Mouse (Mus musculus): Measurements from ENCODE around the gene Aifm1. TPM values are rescaled to one million over a fixed set of nuclear protein-coding genes. Genes with fewer than 3 reads are reported as not detected.

Aifm1 gene
- polyA plus RNA-seq, 1 experiment from 2014 or later: 55.3 TPM

GRCm38 (mm10) chrX:48493763-48494162 lies 19.6 kb downstream of the Aifm1 start:
- Histone ChIP-seq H3K36me3 (peaks cover 12% of the 10 kb centered on the region; the same call in 1 of the 2 replicates), H3K4me3 (no peak overlapping the region), H3K9me3 (no peaks in the 10 kb centered on the region), H3K4me1 (no peaks in the 10 kb centered on the region), H3K27me3 (no peaks in the 10 kb centered on the region), H3K27ac (no peak overlapping the region), H3K9ac (no peak overlapping the region), H3K4me2 (no peak overlapping the region)
- no peak for ATAC-seq (ENCODE audit: insufficient number of reproducible peaks, low FRiP score, low TSS enrichment, low read depth)
- 87% methylated on average over 8 of the region's 8 CpGs for WGBS

GRCm38 (mm10) chrX:48481687-48482086 lies 31.7 kb downstream of the Aifm1 start:
- H3K27ac ChIP-seq: no peak overlapping the region
- H3K27me3 ChIP-seq: no peaks in the 10 kb centered on the region
- H3K9ac ChIP-seq: no peak overlapping the region
- no peaks in the 10 kb centered on the region for H3K9me3 ChIP-seq
- peaks cover 13% of the 10 kb centered on the region; the same call in 1 of the 2 replicates for H3K36me3 ChIP-seq
- no peak overlapping the region for H3K4me2 ChIP-seq
- 80% methylated on average over 7 of the region's 7 CpGs for WGBS
- no peaks in the 10 kb centered on the region for H3K4me1 ChIP-seq
- ATAC-seq (ENCODE audit: insufficient number of reproducible peaks, low FRiP score, low TSS enrichment, low read depth): no peak
- H3K4me3 ChIP-seq: no peak overlapping the region

- 63% methylated on average over 4 of the region's 4 CpGs for WGBS
- H3K27me3 ChIP-seq: no peaks in the 10 kb centered on the region
- H3K4me2 ChIP-seq: no peak overlapping the region
- H3K36me3 ChIP-seq: peaks cover 13% of the 10 kb centered on the region; the same call in 1 of the 2 replicates
- H3K4me3 ChIP-seq: no peak overlapping the region
- no peak overlapping the region for H3K9ac ChIP-seq
- no peak overlapping the region for H3K27ac ChIP-seq
- no peaks in the 10 kb centered on the region for H3K9me3 ChIP-seq
- H3K4me1 ChIP-seq: no peaks in the 10 kb centered on the region
- ATAC-seq (ENCODE audit: insufficient number of reproducible peaks, low FRiP score, low TSS enrichment, low read depth): no peak
These were observed 32.3 kb downstream of the Aifm1 start for GRCm38 (mm10) chrX:48481095-48481494.

GRCm38 (mm10) chrX:48467355-48467946 lies 45.9 kb downstream of the Aifm1 start:
- Histone ChIP-seq H3K4me2 (no peak overlapping the region), H3K4me3 (no peak overlapping the region), H3K36me3 (no peaks in the 10 kb centered on the region), H3K9me3 (no peaks in the 10 kb centered on the region), H3K9ac (no peak overlapping the region), H3K27ac (no peak overlapping the region), H3K4me1 (peaks cover 5% of the 10 kb centered on the region; the same call in 1 of the 2 replicates), H3K27me3 (no peaks in the 10 kb centered on the region)
- ATAC-seq (ENCODE audit: insufficient number of reproducible peaks, low FRiP score, low TSS enrichment, low read depth): no peak
- 68% methylated on average over 3 of the region's 3 CpGs for WGBS

GRCm38 (mm10) chrX:48466174-48466573 lies 47.2 kb downstream of the Aifm1 start:
- Histone ChIP-seq H3K4me1 (peaks cover 5% of the 10 kb centered on the region; the same call in 1 of the 2 replicates), H3K36me3 (no peaks in the 10 kb centered on the region), H3K27ac (no peak overlapping the region), H3K4me3 (no peak overlapping the region), H3K9me3 (no peaks in the 10 kb centered on the region), H3K4me2 (no peak overlapping the region), H3K27me3 (no peaks in the 10 kb centered on the region), H3K9ac (no peak overlapping the region)
- ATAC-seq (ENCODE audit: insufficient number of reproducible peaks, low FRiP score, low TSS enrichment, low read depth): no peak
- 74% methylated on average over 2 of the region's 2 CpGs for WGBS

GRCm38 (mm10) chrX:48464436-48464835 lies 48.9 kb downstream of the Aifm1 start:
- no peaks in the 10 kb centered on the region for H3K9me3 ChIP-seq
- no peak overlapping the region for H3K4me3 ChIP-seq
- no peak overlapping the region for H3K4me2 ChIP-seq
- no peak overlapping the region for H3K27ac ChIP-seq
- peaks cover 5% of the 10 kb centered on the region; the same call in 1 of the 2 replicates for H3K4me1 ChIP-seq
- WGBS: 91% methylated on average over 6 of the region's 6 CpGs
- no peak overlapping the region for H3K9ac ChIP-seq
- H3K27me3 ChIP-seq: no peaks in the 10 kb centered on the region
- no peaks in the 10 kb centered on the region for H3K36me3 ChIP-seq
- ATAC-seq (ENCODE audit: insufficient number of reproducible peaks, low FRiP score, low TSS enrichment, low read depth): no peak

- Histone ChIP-seq H3K4me1 (peaks cover 5% of the 10 kb centered on the region; the same call in 1 of the 2 replicates), H3K4me3 (no peak overlapping the region), H3K9me3 (no peaks in the 10 kb centered on the region), H3K4me2 (no peak overlapping the region), H3K36me3 (no peaks in the 10 kb centered on the region), H3K27me3 (no peaks in the 10 kb centered on the region), H3K27ac (no peak overlapping the region), H3K9ac (no peak overlapping the region)
- WGBS: 88% methylated on average over 4 of the region's 4 CpGs
- no peak for ATAC-seq (ENCODE audit: insufficient number of reproducible peaks, low FRiP score, low TSS enrichment, low read depth)
These were observed 49.7 kb downstream of the Aifm1 start for GRCm38 (mm10) chrX:48463636-48464035.

- Histone ChIP-seq H3K9ac (peak within 1 kb of the TSS; percentile 26; the same call in 1 of the 2 replicates), H3K4me1 (peaks cover 5% of the 10 kb centered on the region; the same call in 1 of the 2 replicates), H3K4me2 (peak within 1 kb of the TSS; percentile 49), H3K36me3 (no peaks in the 10 kb centered on the region), H3K4me3 (peak within 1 kb of the TSS; percentile 36), H3K27me3 (no peaks in the 10 kb centered on the region), H3K27ac (peak within 1 kb of the TSS; percentile 55; the same call in 1 of the 2 replicates), H3K9me3 (no peaks in the 10 kb centered on the region)
- WGBS: 20% methylated on average over 38 of the region's 38 CpGs
- peak; percentile 84 for ATAC-seq (ENCODE audit: insufficient number of reproducible peaks, low FRiP score, low TSS enrichment, low read depth)
These were observed 50.4 kb downstream of the Aifm1 start, which contains the start of gene Elf4 for GRCm38 (mm10) chrX:48462754-48463507. Gene Elf4 (minus strand): TSS chrX:48463132.

- peaks cover 5% of the 10 kb centered on the region; the same call in 1 of the 2 replicates for H3K4me1 ChIP-seq
- H3K4me2 ChIP-seq: peak overlapping the region; percentile 49
- no peak for ATAC-seq (ENCODE audit: insufficient number of reproducible peaks, low FRiP score, low TSS enrichment, low read depth)
- H3K36me3 ChIP-seq: no peaks in the 10 kb centered on the region
- H3K4me3 ChIP-seq: peak overlapping the region; percentile 36
- WGBS: 42% methylated on average over 4 of the region's 4 CpGs
- no peaks in the 10 kb centered on the region for H3K27me3 ChIP-seq
- H3K9ac ChIP-seq: no peak overlapping the region
- no peaks in the 10 kb centered on the region for H3K9me3 ChIP-seq
- 0 out of 2 replicates have a peak overlapping the region, but pooled peaks have one; percentile 22 for H3K27ac ChIP-seq
These were observed 51.1 kb downstream of the Aifm1 start for GRCm38 (mm10) chrX:48462297-48462696.

- no peaks in the 10 kb centered on the region for H3K36me3 ChIP-seq
- H3K27me3 ChIP-seq: no peaks in the 10 kb centered on the region
- no peak overlapping the region for H3K9ac ChIP-seq
- H3K4me3 ChIP-seq: no peak overlapping the region
- H3K4me2 ChIP-seq: no peak overlapping the region
- H3K27ac ChIP-seq: no peak overlapping the region
- no peaks in the 10 kb centered on the region for H3K9me3 ChIP-seq
- H3K4me1 ChIP-seq: peaks cover 5% of the 10 kb centered on the region; the same call in 1 of the 2 replicates
- 70% methylated on average over 4 of the region's 4 CpGs for WGBS
- no peak for ATAC-seq (ENCODE audit: insufficient number of reproducible peaks, low FRiP score, low TSS enrichment, low read depth)
These were observed 52.4 kb downstream of the Aifm1 start for GRCm38 (mm10) chrX:48461006-48461405.

- Histone ChIP-seq H3K4me1 (peaks cover 5% of the 10 kb centered on the region; the same call in 1 of the 2 replicates), H3K9ac (no peak overlapping the region), H3K36me3 (no peaks in the 10 kb centered on the region), H3K9me3 (no peaks in the 10 kb centered on the region), H3K4me2 (no peak overlapping the region), H3K27ac (no peak overlapping the region), H3K4me3 (no peak overlapping the region), H3K27me3 (no peaks in the 10 kb centered on the region)
- no peak for ATAC-seq (ENCODE audit: insufficient number of reproducible peaks, low FRiP score, low TSS enrichment, low read depth)
- 70% methylated on average over 7 of the region's 7 CpGs for WGBS
These were observed 52.9 kb downstream of the Aifm1 start for GRCm38 (mm10) chrX:48460496-48460895.

- Histone ChIP-seq H3K27ac (no peak overlapping the region), H3K9me3 (no peaks in the 10 kb centered on the region), H3K4me2 (no peak overlapping the region), H3K4me1 (0 out of 2 replicates have a peak, but pooled peaks cover 5% of the 10 kb centered on the region), H3K27me3 (0 out of 2 replicates have a peak, but pooled peaks cover 5% of the 10 kb centered on the region), H3K4me3 (no peak overlapping the region), H3K36me3 (no peaks in the 10 kb centered on the region), H3K9ac (no peak overlapping the region)
- ATAC-seq (ENCODE audit: insufficient number of reproducible peaks, low FRiP score, low TSS enrichment, low read depth): no peak
- 56% methylated on average over 6 of the region's 6 CpGs for WGBS
These were observed 56.4 kb downstream of the Aifm1 start for GRCm38 (mm10) chrX:48456956-48457355.

Measured in limb, embryonic 15.5 days (tissue).